Mouse (Mus musculus) ES-E14 (cell line): ENCODE data around the gene Ctu2. TPM values are rescaled to one million over a fixed set of nuclear protein-coding genes. Genes with fewer than 3 reads are reported as not detected.

Experiments
- DNase-seq: peaks from one replicate; pipeline ENCODE4 v3.0.0-alpha.2; 2013; ENCODE audit warnings: low read depth, low spot score
- H3K27ac ChIP-seq: 2 replicates; pipeline ENCODE4 v1.5.1; 2012; ENCODE audit warnings: low read depth, mild to moderate bottlenecking, low read length, moderate library complexity, mixed read lengths; ENCODE audit not compliant: poor library complexity, insufficient read depth, severe bottlenecking
- H3K36me3 ChIP-seq: 2 replicates; pipeline ENCODE4 v1.6.1; 2012; ENCODE audit warnings: mild to moderate bottlenecking, low read length, moderate library complexity, mixed read lengths; ENCODE audit not compliant: control insufficient read depth, poor library complexity, insufficient read depth, severe bottlenecking
- H3K4me1 ChIP-seq, 2 experiments: fragments of 150-350 bp in 1 of 2; sonication (generic) in 1 of 2; 2 replicates each; pipeline ENCODE4 v1.6.1; 2012; ENCODE audit warnings: low read length in 2 of 2, mild to moderate bottlenecking in 1 of 2, mixed read lengths in 1 of 2; ENCODE audit not compliant: control insufficient read depth in 2 of 2, insufficient read depth in 2 of 2, poor library complexity in 1 of 2
- H3K4me3 ChIP-seq, 2 experiments: fragments of 150-350 bp in 1 of 2; sonication (generic) in 1 of 2; 2 replicates each; pipeline ENCODE4 v1.5.1; 2012; ENCODE audit warnings: low read length in 2 of 2, low read depth in 1 of 2, mild to moderate bottlenecking in 1 of 2, mixed read lengths in 1 of 2; ENCODE audit not compliant: insufficient read depth in 1 of 2, poor library complexity in 1 of 2, severe bottlenecking in 1 of 2
- H3K9ac ChIP-seq: 2 replicates; pipeline ENCODE4 v1.6.1; 2012; ENCODE audit warnings: low read depth, mild to moderate bottlenecking, low read length, mixed read lengths; ENCODE audit not compliant: poor library complexity, insufficient read depth, severe bottlenecking
- H3K9me3 ChIP-seq: fragments of 150-350 bp; sonication (generic); 2 replicates; pipeline ENCODE4 v1.6.1; 2012; ENCODE audit warnings: low read depth, mild to moderate bottlenecking, low read length; ENCODE audit not compliant: control insufficient read depth, insufficient read depth
- CHD2 ChIP-seq: IDR thresholded peaks from 2 replicates; pipeline ENCODE4 v1.6.1; 2014; ENCODE audit warnings: mild to moderate bottlenecking, low read depth, low read length, inconsistent platforms
- HCFC1 ChIP-seq: IDR thresholded peaks from 2 replicates; pipeline ENCODE4 v1.6.1; 2012; ENCODE audit warnings: low read length, inconsistent platforms, borderline replicate concordance; ENCODE audit not compliant: insufficient read depth
- MAFK ChIP-seq: IDR thresholded peaks from 2 replicates; pipeline ENCODE4 v1.6.1; 2014; ENCODE audit warnings: mild to moderate bottlenecking, low read depth, low read length, inconsistent platforms; ENCODE audit not compliant: insufficient read depth
- ZC3H11A ChIP-seq: IDR thresholded peaks from 2 replicates; pipeline ENCODE4 v1.6.1; 2012; ENCODE audit warnings: low read depth, mild to moderate bottlenecking, inconsistent platforms, low read length, borderline replicate concordance
- ZNF384 ChIP-seq: IDR thresholded peaks from 2 replicates; pipeline ENCODE4 v1.6.1; 2012; ENCODE audit warnings: low read depth, low read length, inconsistent platforms
- in situ Hi-C, 2 experiments: fragments of 600-800 bp; cut with MboI; formaldehyde crosslinking; loops; one replicate each; pipeline ENCODE4 v1.15.1; 2025; ENCODE audit warnings: low sequenced_read_pairs in 2 of 2, inconsistent platforms in 1 of 2; ENCODE audit not compliant: unreplicated experiment in 2 of 2
- total RNA-seq: library from RNA; depleted of rRNA; stranded (reverse); fragments of 300-350 nt; gene quantifications from 2 replicates; pipeline ENCODE4 v1.2.3, GENCODE M21; 2012

Ctu2 gene
- total RNA-seq, 1 experiment: 79.8 TPM

DNA sequence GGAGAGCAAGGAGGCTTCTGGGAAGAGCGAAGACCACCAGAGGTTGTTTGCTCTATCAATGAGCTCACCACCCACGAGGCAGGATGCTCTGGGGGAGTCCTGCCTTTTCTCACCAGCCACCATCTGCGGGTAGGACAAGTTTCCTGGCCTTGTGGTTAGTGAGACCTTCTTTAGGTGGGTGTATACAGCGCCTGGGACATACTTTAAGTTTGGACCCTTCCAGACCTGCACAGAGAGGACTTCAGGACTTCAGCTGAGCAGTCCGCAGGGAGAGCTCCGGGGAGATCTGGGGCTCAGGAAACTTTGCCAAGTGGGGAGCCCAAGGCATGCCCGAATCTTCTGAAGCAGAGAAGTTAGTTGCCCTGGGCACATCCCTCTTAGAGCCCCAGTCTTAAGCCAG lies 16.0 kb upstream of the Ctu2 start:
- in situ Hi-C loops: no loop called here

GRCm38 (mm10) chr8:122460524-122461472 lies 15.1 kb upstream of the Ctu2 start, which contains the start of gene Snai3:
Gene Snai3, minus strand, starts transcription at chr8:122460733.
- Histone ChIP-seq H3K4me1 (peaks cover 0 to 18% of the 10 kb centered on the region in 2 experiments; a peak in 2 of 4 replicates), H3K4me3 (peak within 1 kb of the TSS; percentile 60 to 85), H3K36me3 (peaks cover 4% of the 10 kb centered on the region; the same call in 1 of the 2 replicates), H3K9ac (peak within 1 kb of the TSS; percentile 45), H3K27ac (no peak within 1 kb of the TSS), H3K9me3 (no peaks in the 10 kb centered on the region)
- no peak for TF ChIP-seq ZNF384
- TF ChIP-seq HCFC1: no peak
- TF ChIP-seq CHD2: no peak
- TF ChIP-seq MAFK: peak; percentile 58; the same call in 1 of the 2 replicates
- no peak for TF ChIP-seq ZC3H11A
- in situ Hi-C loops: no loop called here
- DNase-seq: no peak

More for the DNA sequence above, 16.0 kb upstream of the Ctu2 start:
- H3K9me3 ChIP-seq: no peaks in the 10 kb centered on the region
- H3K4me1 ChIP-seq: peaks cover 0 to 18% of the 10 kb centered on the region in 2 experiments; a peak in 2 of 4 replicates
- H3K36me3 ChIP-seq: peaks cover 4% of the 10 kb centered on the region; the same call in 1 of the 2 replicates
- no peak for DNase-seq
- H3K27ac ChIP-seq: no peak overlapping the region
- H3K4me3 ChIP-seq: peak overlapping the region; percentile 60 to 85
- H3K9ac ChIP-seq: peak overlapping the region; percentile 45
- TF ChIP-seq ZNF384: no peak
- no peak for TF ChIP-seq ZC3H11A
- no peak for TF ChIP-seq MAFK
- TF ChIP-seq CHD2: no peak
- TF ChIP-seq HCFC1: no peak

- Histone ChIP-seq H3K4me3 (no peak overlapping the region), H3K27ac (peak overlapping the region; percentile 38; the same call in 1 of the 2 replicates), H3K9me3 (no peaks in the 10 kb centered on the region), H3K36me3 (peaks cover under 1% of the 10 kb centered on the region; the same call in 1 of the 2 replicates), H3K9ac (no peak overlapping the region), H3K4me1 (peaks cover 0 to 18% of the 10 kb centered on the region in 2 experiments; a peak in 2 of 4 replicates)
- in situ Hi-C loops: no loop called here
- DNase-seq: no peak
- TF ChIP-seq MAFK: no peak
- no peak for TF ChIP-seq ZNF384
- no peak for TF ChIP-seq HCFC1
- TF ChIP-seq CHD2: no peak
- TF ChIP-seq ZC3H11A: no peak
Observed at GRCm38 (mm10) chr8:122461473-122462148, 14.3 kb upstream of the Ctu2 start.

- no peak for TF ChIP-seq HCFC1
- TF ChIP-seq MAFK: no peak
- no peak for TF ChIP-seq ZC3H11A
- TF ChIP-seq ZNF384: no peak
- no peak for TF ChIP-seq CHD2
- H3K9me3 ChIP-seq: no peaks in the 10 kb centered on the region
- H3K4me3 ChIP-seq: no peak overlapping the region
- DNase-seq: no peak
- H3K36me3 ChIP-seq: peaks cover 2% of the 10 kb centered on the region; the same call in 1 of the 2 replicates
- H3K4me1 ChIP-seq: peaks cover 0 to 18% of the 10 kb centered on the region in 2 experiments; a peak in 2 of 4 replicates
- no peak overlapping the region for H3K9ac ChIP-seq
- in situ Hi-C loops: no loop called here
- H3K27ac ChIP-seq: no peak overlapping the region
Observed at GRCm38 (mm10) chr8:122462510-122462909, 13.4 kb upstream of the Ctu2 start.
